Mouse (Mus musculus): Measurements from ENCODE around the gene Aco1.

Aco1 gene

DNA sequence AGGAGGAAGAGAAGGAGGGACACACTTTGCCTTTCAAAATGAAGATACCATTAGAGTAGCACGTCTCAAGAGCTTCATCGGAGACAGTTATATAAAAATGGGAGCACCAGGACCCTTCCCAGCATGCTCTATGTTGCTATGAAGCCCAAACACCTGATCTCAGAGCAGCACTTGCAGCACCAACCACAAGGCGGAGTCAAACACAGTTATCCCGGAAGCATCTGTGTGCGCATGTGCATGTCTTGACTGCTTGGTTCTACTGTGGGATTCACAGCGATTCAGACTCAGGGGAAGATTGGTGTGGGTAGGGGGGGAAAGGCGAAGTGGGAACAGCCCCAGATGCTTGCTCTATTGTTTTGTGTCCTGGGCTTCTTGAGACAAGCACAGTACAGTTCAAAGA, 75.5 kb downstream of the Aco1 start:
- DNase-seq (ENCODE audit: low read depth), result peak; percentile 30

DNA sequence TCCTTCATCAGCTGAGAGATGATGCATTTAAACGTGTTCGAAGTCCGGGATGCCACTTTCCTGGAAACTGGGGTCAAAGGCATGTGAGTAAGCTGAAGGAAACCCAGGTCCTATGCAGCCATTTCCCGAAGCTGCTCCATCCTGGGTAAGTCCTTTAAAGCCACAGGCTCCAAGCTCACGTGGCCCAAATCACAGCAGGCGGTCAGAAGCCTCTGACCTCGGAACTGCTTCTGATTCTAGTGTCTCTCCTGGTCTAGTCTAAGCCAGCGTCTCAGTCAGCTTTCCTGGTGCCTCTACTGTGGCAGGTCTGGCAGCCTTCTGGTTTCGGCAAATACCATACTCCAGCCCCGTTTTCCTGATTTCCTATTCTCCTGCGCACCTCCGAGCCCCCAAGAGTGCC, 77.6 kb downstream of the Aco1 start:
- DNase-seq (ENCODE audit: low read depth), result no peak

DNA sequence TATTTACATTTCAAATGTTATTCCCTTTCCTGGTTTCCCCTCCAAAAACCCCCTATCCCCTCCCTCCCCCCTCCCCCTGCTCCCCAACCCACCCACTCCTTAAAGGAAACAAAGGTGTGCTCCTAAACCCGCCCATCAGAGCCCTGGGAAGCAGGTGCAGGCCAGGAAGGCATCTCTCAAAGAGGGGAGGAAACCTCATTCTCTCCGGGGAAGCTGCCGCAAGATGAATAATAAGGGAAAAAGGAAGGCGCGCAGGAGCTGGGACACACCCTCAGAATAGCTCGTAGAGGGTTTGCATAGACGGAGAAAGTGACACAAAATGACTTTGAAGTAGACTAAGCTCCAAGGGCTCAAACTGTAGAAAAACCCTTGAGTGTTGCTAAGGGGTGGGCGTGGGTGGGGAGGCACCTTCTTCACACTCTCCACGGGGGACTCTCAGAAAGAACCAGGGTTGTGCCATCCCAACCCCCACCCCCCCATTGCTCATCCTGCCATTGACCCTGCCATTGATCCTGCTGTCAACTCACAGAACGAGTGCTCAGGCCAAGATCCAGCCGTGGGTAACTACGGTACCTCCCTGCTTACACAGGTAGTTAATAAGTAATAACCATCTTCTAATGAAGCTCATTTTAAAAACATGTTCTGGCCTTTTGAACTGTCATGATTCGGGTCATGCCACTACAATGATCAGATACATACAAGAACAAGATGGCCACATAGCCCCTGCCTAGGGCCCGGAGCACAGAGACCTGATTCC, 78.3 kb downstream of the Aco1 start:
- DNase-seq (ENCODE audit: low read depth), result no peak

DNA sequence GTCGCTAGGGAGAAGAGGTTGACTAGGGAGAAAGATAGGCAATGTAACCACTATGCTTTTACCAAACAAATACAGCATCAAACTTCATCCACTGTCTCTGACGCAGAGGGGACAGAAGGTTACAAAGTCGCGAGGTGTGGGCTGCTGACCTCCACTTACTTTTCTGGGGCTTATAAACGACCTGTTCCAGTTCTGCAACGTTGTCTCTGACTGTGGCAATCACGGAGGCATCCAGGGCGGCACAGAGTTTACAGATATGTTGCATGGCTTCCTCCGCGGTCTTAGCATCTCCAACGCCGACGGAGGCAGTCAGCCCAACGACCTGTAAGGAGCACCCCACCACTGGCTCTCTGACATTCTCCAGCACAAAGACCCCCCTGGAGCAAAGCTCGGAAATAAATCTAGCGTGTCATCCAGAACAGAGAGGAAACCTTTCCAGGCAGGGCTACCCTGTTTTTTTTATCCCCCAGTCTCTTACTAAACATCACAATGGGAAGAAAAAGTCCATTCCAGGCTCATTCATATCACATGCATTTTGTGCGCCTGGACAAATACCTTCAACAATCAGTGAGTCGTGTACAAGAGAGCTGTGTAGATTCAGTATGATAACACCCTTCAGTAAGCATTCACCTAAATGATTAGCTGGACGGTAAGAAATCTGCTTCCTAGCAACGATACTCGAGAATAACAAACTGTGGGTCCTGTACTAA, 79.2 kb downstream of the Aco1 start:
- no peak for DNase-seq (ENCODE audit: low read depth)

DNA sequence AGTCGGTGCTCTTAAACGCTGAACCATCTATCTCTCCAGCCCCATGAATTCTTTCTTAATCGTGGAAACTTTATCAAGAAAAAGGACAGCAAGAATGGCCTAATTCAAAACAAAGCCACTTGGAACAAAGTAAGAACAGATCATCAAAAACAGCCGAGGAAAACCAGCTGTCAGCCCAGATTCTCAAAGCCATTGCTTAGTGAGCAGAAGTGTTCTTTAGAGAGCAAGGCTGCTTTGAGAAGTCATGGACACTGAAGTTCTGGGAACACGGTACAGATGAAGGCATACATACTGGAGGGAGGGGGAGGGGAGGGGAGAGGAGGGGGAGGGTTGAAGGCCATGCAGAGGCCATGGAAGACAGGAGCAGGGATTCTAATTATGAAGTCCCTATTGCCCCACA, 83.2 kb downstream of the Aco1 start:
- no peak for DNase-seq (ENCODE audit: low read depth)

DNA sequence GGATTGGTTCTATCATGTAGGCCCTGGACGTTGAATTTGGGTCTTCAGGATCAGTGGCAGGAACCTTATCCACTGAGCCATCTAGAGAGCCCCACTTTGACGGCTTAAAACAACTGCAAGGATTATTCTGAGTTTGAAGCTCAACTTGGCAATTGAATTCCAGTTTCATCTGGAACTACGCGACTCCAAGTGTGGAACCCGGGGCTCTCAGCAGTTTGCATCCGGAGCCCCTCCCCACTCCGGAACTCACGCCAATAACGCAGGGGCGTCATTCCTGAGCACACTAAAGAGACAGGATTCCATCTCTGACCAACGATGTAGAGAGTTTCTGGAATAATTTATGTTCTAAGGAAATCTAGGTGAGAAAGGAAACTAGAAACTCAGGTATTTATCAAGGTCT, 84.2 kb downstream of the Aco1 start:
- DNase-seq (ENCODE audit: low read depth), result no peak

DNA sequence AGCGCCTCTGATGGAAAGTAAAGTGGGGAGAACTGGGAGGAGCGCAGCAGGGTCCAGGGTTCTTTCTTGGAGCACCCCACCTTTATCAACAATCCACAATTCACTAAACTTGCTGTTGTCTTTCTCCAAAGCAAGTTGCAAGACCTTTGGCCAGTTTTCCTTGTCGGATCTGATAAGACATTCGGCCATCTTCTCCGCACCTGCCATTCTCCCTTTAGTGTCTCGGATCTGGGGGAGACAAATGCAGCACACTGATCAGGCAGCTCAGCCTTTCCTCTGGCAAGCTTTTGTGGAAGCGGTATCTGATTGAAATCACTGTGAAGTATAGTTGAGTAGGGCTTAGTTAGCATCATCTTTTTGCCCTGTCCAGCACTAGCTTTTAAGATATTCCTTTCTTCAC, 85.0 kb downstream of the Aco1 start:
- DNase-seq (ENCODE audit: low read depth), result no peak

DNA sequence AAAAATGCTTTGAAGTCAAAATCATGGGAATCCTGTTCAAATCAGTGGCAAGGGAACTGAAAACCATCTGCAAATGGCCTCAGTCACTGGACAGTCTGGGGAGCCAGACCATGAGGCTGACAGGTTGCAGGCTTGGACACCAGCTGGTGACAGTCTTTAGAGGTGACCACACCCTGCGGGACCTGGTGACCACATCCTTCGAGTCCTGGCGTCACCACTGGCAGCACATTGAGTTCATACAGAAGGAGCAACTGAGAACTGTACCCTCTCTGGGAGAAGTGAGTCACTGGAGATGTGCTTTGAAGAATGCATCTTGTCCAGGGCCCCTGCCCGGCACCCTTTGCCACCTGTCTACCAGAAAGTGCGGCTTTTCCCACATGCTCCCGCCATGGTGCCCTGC, 86.8 kb downstream of the Aco1 start:
- DNase-seq (ENCODE audit: low read depth), result no peak

DNA sequence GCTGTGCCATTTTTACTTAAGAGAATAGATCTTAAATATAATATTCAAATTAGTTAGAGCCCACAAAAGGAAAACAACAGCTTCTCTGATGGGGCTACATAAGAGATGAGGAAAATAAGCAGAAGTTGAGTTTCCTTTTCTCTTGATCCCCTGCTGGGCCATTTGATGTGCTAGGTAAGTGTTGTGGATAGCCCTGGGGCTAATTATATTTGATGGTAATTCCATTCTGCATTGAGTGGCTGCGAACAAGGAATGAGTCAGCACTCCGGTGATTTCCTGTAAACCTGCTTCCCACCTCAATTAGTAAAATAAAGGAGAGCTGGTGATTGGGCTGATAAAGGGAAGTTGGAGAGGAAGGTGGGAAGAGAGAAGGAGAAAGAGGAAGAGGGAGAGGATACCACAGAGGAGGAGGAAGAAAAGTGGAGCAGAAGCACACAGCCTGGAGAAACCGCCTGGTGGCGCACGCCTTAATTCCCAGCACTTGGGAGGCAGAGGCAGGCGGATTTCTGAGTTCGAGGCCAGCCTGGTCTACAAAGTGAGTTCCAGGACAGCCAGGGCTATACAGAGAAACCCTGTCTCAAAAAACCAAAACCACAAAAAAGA, 90.3 kb downstream of the Aco1 start:
- DNase-seq (ENCODE audit: low read depth), result no peak

DNA sequence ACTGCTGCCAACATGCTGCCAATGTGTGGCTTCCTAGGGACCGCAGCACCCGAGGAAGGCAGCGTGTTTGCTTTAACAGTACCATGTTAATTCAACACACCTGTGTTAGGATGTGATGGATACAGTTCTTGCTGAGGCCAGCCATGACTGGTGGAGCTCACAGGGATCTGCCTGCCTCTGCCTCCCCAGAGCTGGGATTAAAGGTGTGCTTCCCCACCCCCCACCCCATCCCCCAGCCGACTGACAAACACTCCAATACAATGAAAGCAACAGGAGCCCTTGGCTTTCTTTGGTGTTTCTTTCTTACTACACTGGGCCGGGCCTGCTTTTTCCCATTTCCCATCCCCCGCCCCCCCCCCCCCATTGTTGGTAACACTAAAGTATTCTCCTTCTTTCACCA, 91.4 kb downstream of the Aco1 start:
- no peak for DNase-seq (ENCODE audit: low read depth)

DNA sequence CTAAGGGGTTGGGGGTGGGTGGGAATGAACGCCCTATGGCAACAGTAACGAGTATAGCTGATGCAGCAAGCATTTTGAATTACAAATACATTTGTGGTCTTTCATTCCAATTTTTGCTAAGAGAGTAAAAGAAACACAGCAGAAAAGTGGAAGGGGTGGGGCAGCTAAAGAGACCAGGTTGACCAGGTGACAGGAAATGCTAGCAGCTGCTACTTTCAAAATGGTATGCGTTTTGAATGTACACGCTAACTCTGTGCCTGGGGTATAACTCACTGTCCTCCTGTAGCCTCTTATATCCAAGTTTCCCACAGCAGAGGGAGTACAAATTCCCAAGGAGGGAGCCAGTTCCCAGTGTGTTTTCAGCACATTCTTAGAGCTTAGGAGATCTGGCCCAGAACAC, 93.9 kb downstream of the Aco1 start:
- DNase-seq (ENCODE audit: low read depth), result no peak

DNA sequence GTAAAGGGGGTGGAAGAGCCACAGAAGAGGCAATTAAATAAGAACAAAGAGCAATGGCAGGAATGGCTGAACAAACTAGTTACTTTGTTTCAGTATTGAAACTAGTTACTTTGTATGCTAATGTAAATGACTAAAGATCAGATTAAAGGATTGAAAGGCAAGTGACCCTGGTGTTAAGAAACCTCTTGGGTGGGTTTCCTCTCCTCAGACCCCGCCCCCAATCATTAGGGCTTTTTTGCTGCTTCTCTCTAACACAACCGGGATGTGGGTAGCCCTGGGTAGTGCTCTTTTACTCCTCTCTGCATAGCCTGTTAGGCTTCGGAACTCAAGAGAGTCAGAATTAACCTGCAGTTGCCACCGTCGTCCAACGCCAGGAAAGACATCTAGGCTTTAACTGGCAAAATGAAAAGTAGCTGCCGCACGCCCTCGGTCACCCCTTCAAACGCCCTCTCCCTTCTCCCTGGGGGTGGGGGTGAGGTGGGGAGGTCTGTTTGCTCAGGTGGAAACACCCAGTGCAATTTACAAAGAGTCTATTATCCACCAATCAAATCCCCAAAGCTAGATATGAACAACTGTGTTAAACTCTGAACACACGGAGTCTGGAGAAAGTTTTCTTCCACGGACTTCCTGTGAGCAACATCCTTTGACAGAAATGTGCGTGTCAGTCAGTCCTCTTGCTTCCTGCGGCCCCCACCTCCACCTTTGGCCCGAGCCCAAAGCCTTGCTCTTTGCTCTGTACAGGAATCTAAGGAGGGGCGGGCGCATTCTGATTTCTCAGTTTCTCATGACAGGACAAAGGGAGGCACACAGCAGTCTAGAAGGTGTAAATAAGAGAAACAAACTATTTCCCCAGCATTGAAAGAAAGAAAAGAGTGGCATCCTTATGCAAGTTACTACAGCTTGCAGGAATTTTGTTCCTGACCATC, 95.9 kb downstream of the Aco1 start:
- DNase-seq (ENCODE audit: low read depth), result peak; percentile 4

DNA sequence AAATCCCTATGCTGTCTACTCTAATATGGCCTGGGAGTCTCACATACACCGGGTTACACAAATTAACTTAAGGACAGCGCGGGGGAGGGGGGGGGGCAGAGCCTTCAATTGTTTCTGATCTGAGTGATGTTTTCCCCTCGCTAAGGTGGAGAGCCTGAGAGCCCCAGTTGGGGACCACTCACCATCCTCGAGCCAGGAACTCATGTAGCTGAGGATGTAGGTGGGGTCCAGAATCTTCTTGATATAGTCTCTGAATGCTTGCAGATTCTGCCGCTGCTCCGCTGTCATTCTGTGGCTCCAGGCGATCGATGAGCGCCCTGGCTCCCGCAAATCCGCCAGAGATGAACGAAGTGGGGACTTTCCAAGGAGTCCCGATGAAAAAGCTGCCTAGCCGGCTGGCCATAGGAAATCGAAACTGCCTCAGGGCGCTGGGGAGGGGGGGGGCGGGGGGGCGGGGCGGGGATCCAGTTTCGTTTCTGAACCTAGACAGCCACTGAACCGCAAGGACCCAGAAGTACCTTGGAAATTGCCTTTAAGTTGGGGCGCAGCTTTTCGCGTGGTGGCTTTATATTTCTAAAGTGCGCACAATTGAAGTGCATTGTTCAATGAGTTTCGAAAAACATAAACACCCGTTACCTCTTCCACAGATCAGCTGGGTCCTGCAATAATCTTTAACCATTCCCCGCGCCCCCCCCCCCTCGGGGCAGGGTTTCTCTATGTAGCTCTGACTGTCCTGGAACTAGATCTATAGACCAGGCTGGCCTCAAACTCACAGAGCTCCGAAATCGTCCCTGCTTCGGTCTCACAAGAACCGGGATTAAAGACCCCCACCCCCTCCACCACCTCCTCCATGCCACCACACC, 96.8 kb downstream of the Aco1 start, which contains the start of gene Ddx58:
Ddx58 (minus strand) TSS at position 420 of the 863 bp plus-strand sequence.
- no peak for DNase-seq (ENCODE audit: low read depth)

DNA sequence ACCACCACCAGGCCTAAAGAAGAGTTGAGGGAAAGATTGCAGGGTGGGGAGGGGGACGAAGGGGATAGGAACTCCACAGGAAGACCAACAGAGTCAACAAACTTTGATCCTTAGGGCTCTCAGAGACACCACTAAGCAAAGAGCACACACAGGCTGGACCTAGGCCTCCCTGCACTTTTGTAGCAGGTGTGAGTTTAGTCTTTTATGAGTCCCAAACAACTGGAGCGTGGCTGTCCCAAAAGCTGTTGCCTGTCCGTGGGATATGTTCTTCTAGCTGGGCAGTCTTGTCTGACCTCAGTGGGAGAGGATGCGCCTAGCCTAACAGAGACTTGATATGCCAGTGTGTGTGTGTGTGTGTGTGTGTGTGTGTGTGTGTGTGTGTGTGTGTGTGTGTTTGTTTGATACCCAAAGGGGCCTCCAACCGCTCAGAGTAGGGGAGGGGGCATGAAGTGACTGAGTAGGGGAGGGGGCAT, 97.4 kb downstream of the Aco1 start:
- DNase-seq (ENCODE audit: low read depth), result no peak

DNA sequence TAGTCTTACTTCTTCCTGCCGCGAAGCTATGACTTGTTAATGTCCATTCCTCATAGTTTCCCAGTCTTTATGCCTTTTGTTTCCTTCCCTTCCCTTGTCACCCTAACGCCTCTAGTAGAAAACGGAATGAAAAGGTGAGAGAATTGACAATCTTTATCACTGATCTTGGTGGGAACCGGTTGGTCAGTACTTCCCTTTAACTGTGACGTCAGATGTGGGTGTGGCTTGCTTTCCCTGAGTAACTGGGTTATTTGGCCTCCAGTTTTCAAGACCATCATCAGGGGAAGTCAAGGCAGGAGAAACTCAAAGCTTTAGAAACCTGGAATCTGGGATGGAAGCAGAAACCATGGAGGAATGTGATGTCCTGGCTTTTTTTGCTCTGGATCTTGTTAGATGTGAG, 99.0 kb downstream of the Aco1 start:
- DNase-seq (ENCODE audit: low read depth), result peak; percentile 19

DNA sequence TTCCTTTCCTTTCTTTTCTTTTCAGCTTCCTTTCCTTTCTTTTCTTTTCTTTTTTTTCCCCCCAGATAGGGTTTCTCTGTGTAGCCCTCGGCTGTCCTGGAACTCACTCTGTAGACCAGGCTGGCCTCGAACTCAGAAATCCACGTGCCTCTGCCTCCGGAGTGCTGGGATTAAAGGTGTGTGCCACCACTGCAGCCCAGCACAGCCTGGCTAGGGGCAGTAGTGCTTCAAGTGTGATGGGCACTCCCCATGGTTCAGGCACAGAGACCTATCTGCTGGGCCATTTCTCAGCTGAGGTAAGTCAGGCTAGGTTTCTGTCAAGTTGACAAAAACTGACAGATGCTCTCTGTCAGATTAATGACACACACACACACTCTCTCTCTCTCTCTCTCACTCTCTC, 100.1 kb downstream of the Aco1 start:
- DNase-seq (ENCODE audit: low read depth), result no peak

DNA sequence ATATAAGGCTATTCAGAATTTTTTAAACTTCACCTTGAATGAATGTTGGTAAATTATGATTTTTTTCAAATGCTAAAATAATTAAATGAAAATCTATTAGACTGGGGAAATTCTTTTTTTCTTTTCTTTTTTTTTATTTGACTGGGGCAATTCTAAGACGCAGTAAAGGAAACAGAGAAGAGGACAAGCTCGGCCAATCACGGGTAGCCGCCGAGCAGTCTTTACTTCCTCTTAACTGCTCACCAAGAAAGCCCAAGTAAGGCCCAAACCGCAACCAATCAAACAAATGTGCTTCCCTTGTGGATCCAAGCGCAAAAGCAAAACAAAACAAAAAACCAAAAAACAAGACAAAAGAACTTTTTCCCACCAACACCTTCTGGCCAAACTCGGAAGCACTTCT, 101.2 kb downstream of the Aco1 start:
- peak; percentile 16 for DNase-seq (ENCODE audit: low read depth)
